Mouse (Mus musculus): ENCODE measurements around the gene Smarca5.
A peak's percentile ranks its signal among the peaks of the same experiment; 100 is the strongest.

Gene Smarca5

DNA sequence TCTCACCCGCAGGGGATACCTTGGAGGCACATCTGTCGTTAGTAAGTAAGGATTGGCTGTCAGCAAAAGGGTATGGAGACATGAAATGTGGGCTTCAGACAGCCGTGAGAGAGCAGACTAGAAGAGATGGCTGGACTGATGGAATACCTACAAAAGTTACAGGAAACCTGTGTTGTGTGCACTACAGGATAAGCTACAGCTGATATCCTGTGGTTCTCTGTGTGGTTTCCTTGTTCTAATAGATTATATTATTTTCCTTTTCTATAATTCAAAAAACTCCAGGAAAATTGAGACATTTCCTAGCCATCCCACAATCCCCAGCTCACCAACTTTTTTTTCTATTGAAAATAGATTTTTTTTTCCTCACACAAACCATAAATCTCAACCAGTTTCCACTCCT, 75.8 kb downstream of the Smarca5 start:
- no peak for DNase-seq (ENCODE audit: low read depth)

DNA sequence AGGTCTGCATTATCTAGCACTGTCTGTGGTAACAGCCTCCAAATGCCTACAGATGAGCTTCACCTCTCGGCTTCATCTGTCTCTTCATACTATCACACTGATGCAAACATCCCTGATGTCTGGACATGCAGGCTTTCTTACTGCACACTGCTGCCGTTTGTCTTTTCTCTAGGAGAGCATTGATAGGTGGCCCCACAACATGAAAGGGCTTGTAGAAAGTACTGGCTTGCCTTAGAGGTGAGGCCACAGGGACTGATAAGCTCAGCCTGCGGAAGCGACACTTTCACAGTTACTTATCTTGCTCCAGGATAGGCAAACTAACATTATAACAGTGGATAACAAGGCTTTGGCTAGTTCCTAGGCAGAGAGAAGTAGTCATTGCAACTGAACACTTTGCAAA, 78.2 kb downstream of the Smarca5 start:
- DNase-seq (ENCODE audit: low read depth): peak; percentile 50

DNA sequence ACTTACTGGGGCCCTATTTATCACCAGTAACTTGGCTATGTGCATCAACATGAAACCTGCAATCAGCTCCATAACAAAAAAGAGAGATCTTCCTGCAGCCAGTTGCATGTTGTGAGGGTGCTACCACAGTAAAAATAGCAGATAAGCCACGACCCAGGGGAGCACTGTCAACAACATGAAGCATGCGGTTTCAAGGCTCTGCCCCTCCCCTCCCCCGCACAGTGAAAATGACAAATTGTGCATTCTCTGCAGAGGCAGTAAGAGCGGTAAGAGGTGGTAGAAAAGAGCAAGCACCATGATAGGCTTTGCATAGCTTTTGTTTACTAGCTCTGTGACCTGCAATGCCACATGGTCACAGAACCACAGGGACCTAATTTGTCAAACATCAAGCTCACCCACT, 81.7 kb downstream of the Smarca5 start:
- peak; percentile 19 for DNase-seq (ENCODE audit: low read depth)

Measured in c-Kit-positive CD71-positive TER-119-negative erythroid progenitor cells, embryonic 14.5 days (primary cell).